Mouse (Mus musculus) kidney, embryonic 14.5 days (tissue): ENCODE measurements at regions not wholly inside any gene's neighbourhood (a gene's known extent, or its start where the extent isn't known, plus 50 kb on each side); places are given as distances from the start of the nearest gene placed in this dataset.

ENCODE experiments used
- ATAC-seq: fragments of 200-750 bp; cut with Nextera tagmentation; 2 replicates; pipeline ENCODE4 v1.8.0; 2017; ENCODE audit warnings: moderate number of reproducible peaks, mild to moderate bottlenecking, moderate TSS enrichment, moderate library complexity; ENCODE audit not compliant: low FRiP score, low TSS enrichment
- H3K27ac ChIP-seq: fragments of 300-500 bp; sonication (generic); 2 replicates; pipeline ENCODE4 v1.5.1; 2014; ENCODE audit warnings: low read depth, mild to moderate bottlenecking, low read length, moderate library complexity, mixed read lengths
- H3K27me3 ChIP-seq: fragments of 300-500 bp; sonication (generic); 2 replicates; pipeline ENCODE4 v1.6.1; 2014; ENCODE audit warnings: mild to moderate bottlenecking, low read length; ENCODE audit not compliant: control insufficient read depth, insufficient read depth
- H3K36me3 ChIP-seq: fragments of 300-500 bp; sonication (generic); 2 replicates; pipeline ENCODE4 v1.6.1; 2014; ENCODE audit warnings: low read length, mixed read lengths; ENCODE audit not compliant: control insufficient read depth, insufficient read depth
- H3K4me1 ChIP-seq: fragments of 300-500 bp; sonication (generic); 2 replicates; pipeline ENCODE4 v1.6.1; 2014; ENCODE audit warnings: low read length, mixed read lengths; ENCODE audit not compliant: control insufficient read depth, insufficient read depth
- H3K4me2 ChIP-seq: fragments of 300-500 bp; sonication (generic); replicated peaks from 2 replicates; pipeline ENCODE4 v1.6.1; 2014; ENCODE audit warnings: low read depth, mild to moderate bottlenecking, low read length
- H3K4me3 ChIP-seq: fragments of 300-500 bp; sonication (generic); 2 replicates; pipeline ENCODE4 v1.5.1; 2014; ENCODE audit warnings: mild to moderate bottlenecking, low read length
- H3K9ac ChIP-seq: fragments of 300-500 bp; sonication (generic); 2 replicates; pipeline ENCODE4 v1.6.1; 2014; ENCODE audit warnings: low read depth, mild to moderate bottlenecking, low read length, moderate library complexity
- H3K9me3 ChIP-seq: fragments of 300-500 bp; sonication (generic); 2 replicates; pipeline ENCODE4 v1.6.1; 2016; ENCODE audit warnings: low read length; ENCODE audit not compliant: control insufficient read depth
- WGBS: fragments of 180-500 bp; shearing (Covaris S2); extraction: QIAGEN DNeasy Blood & Tissue Kit; methylation state at CpG from one replicate; pipeline ENCODE4 v1.1.7; 2014; 5-methylcytosine and 5-hydroxymethylcytosine counted together

- no peaks in the 10 kb centered on the region for H3K9me3 ChIP-seq
- H3K27me3 ChIP-seq, result no peaks in the 10 kb centered on the region
- no peaks in the 10 kb centered on the region for H3K36me3 ChIP-seq
- WGBS, result 59% methylated on average over 2 of the region's 2 CpGs
- no peak overlapping the region for H3K27ac ChIP-seq
- ATAC-seq, result peak; percentile 72; the same call in 1 of the 2 replicates
- H3K9ac ChIP-seq, result no peak overlapping the region
- no peak overlapping the region for H3K4me2 ChIP-seq
- H3K4me3 ChIP-seq, result no peak overlapping the region
- H3K4me1 ChIP-seq, result no peaks in the 10 kb centered on the region
These were observed 446.5 kb downstream of the Pdgfc start for GRCm38 (mm10) chr3:81482742-81483141.

GRCm38 (mm10) chr3:81483363-81483762 is 447.1 kb downstream of the Pdgfc start:
- H3K4me2 ChIP-seq, result no peak overlapping the region
- H3K4me3 ChIP-seq, result no peak overlapping the region
- H3K9ac ChIP-seq, result no peak overlapping the region
- H3K9me3 ChIP-seq, result no peaks in the 10 kb centered on the region
- no peaks in the 10 kb centered on the region for H3K27me3 ChIP-seq
- no peak overlapping the region for H3K27ac ChIP-seq
- H3K36me3 ChIP-seq, result no peaks in the 10 kb centered on the region
- WGBS, result 54% methylated on average over 2 of the region's 2 CpGs
- no peaks in the 10 kb centered on the region for H3K4me1 ChIP-seq
- ATAC-seq, result peak; percentile 79; the same call in 1 of the 2 replicates

GRCm38 (mm10) chr3:81505316-81505715 is 427.1 kb upstream of the Ctso start:
- no peaks in the 10 kb centered on the region for H3K4me1 ChIP-seq

GRCm38 (mm10) chr3:81508611-81509010 is 423.8 kb upstream of the Ctso start:
- ATAC-seq, result no peak
- H3K4me3 ChIP-seq, result no peak overlapping the region
- no peak overlapping the region for H3K9ac ChIP-seq

More at GRCm38 (mm10) chr3:81505316-81505715, 427.1 kb upstream of the Ctso start:
- WGBS, result 62% methylated on average over 1 of the region's 1 CpGs
- no peak overlapping the region for H3K4me3 ChIP-seq
- H3K9ac ChIP-seq, result no peak overlapping the region
- no peaks in the 10 kb centered on the region for H3K27me3 ChIP-seq
- no peaks in the 10 kb centered on the region for H3K36me3 ChIP-seq
- ATAC-seq, result no peak
- H3K27ac ChIP-seq, result no peak overlapping the region
- no peak overlapping the region for H3K4me2 ChIP-seq
- H3K9me3 ChIP-seq, result no peaks in the 10 kb centered on the region

GRCm38 (mm10) chr3:81521804-81522203 is 410.6 kb upstream of the Ctso start:
- no peaks in the 10 kb centered on the region for H3K4me1 ChIP-seq
- no peaks in the 10 kb centered on the region for H3K36me3 ChIP-seq
- WGBS, result 82% methylated on average over 4 of the region's 4 CpGs
- no peaks in the 10 kb centered on the region for H3K27me3 ChIP-seq
- no peak overlapping the region for H3K9ac ChIP-seq
- no peak for ATAC-seq
- H3K27ac ChIP-seq, result no peak overlapping the region
- H3K4me2 ChIP-seq, result no peak overlapping the region
- H3K4me3 ChIP-seq, result no peak overlapping the region
- no peaks in the 10 kb centered on the region for H3K9me3 ChIP-seq

More at GRCm38 (mm10) chr3:81508611-81509010, 423.8 kb upstream of the Ctso start:
- no peak overlapping the region for H3K4me2 ChIP-seq
- no peaks in the 10 kb centered on the region for H3K9me3 ChIP-seq
- no peaks in the 10 kb centered on the region for H3K4me1 ChIP-seq
- H3K36me3 ChIP-seq, result no peaks in the 10 kb centered on the region
- no peaks in the 10 kb centered on the region for H3K27me3 ChIP-seq
- 23% methylated on average over 2 of the region's 2 CpGs for WGBS
- H3K27ac ChIP-seq, result no peak overlapping the region

- no peak overlapping the region for H3K27ac ChIP-seq
- no peak overlapping the region for H3K9ac ChIP-seq
- peaks cover 3% of the 10 kb centered on the region; the same call in 1 of the 2 replicates for H3K4me1 ChIP-seq
- H3K27me3 ChIP-seq, result no peaks in the 10 kb centered on the region
- no peaks in the 10 kb centered on the region for H3K36me3 ChIP-seq
- no peak for ATAC-seq
- 79% methylated on average over 1 of the region's 1 CpGs for WGBS
- H3K4me3 ChIP-seq, result no peak overlapping the region
- no peaks in the 10 kb centered on the region for H3K9me3 ChIP-seq
- no peak overlapping the region for H3K4me2 ChIP-seq
These were observed 401.5 kb upstream of the Ctso start for GRCm38 (mm10) chr3:81530872-81531271.

- 40% methylated on average over 4 of the region's 4 CpGs for WGBS
- Histone ChIP-seq H3K27me3 (no peaks in the 10 kb centered on the region), H3K4me1 (peaks cover 3% of the 10 kb centered on the region; the same call in 1 of the 2 replicates), H3K9ac (no peak overlapping the region), H3K4me3 (no peak overlapping the region), H3K4me2 (no peak overlapping the region), H3K9me3 (no peaks in the 10 kb centered on the region), H3K27ac (no peak overlapping the region), H3K36me3 (no peaks in the 10 kb centered on the region)
- peak; percentile 85 for ATAC-seq
These were observed 396.8 kb upstream of the Ctso start for GRCm38 (mm10) chr3:81535448-81536205.

- Histone ChIP-seq H3K4me2 (no peak overlapping the region), H3K36me3 (no peaks in the 10 kb centered on the region), H3K9ac (no peak overlapping the region), H3K9me3 (no peaks in the 10 kb centered on the region), H3K27me3 (no peaks in the 10 kb centered on the region), H3K27ac (peak overlapping the region; percentile 12; the same call in 1 of the 2 replicates), H3K4me1 (no peaks in the 10 kb centered on the region), H3K4me3 (no peak overlapping the region)
- WGBS, result 52% methylated on average over 7 of the region's 7 CpGs
- peak; percentile 49; the same call in 1 of the 2 replicates for ATAC-seq
These were observed 377.6 kb upstream of the Ctso start for GRCm38 (mm10) chr3:81554773-81555172.

GRCm38 (mm10) chr3:81562610-81563258 is 369.7 kb upstream of the Ctso start:
- WGBS, result 84% methylated on average over 2 of the region's 2 CpGs
- no peaks in the 10 kb centered on the region for H3K36me3 ChIP-seq
- no peak for ATAC-seq
- H3K4me2 ChIP-seq, result no peak overlapping the region
- no peak overlapping the region for H3K9ac ChIP-seq
- no peaks in the 10 kb centered on the region for H3K9me3 ChIP-seq
- no peak overlapping the region for H3K27ac ChIP-seq
- H3K4me3 ChIP-seq, result no peak overlapping the region
- no peaks in the 10 kb centered on the region for H3K27me3 ChIP-seq
- no peaks in the 10 kb centered on the region for H3K4me1 ChIP-seq
